Mouse (Mus musculus) thymus, adult 2 months (tissue): ENCODE data around the gene Pla2g4a.

Source experiments
- CTCF ChIP-seq: fragments of 200-500 bp; IDR thresholded peaks from 2 replicates; pipeline ENCODE4 v1.5.1; 2012; ENCODE audit warnings: mild to moderate bottlenecking, control low read depth, low read length, moderate library complexity, borderline replicate concordance; ENCODE audit not compliant: control insufficient read depth, poor library complexity, insufficient read depth; ENCODE audit errors: extremely low read depth
- POLR2A ChIP-seq: fragments of 200-500 bp; IDR thresholded peaks from 2 replicates; pipeline ENCODE4 v1.6.1; 2012; ENCODE audit warnings: mild to moderate bottlenecking, low read length, control low read depth, moderate library complexity; ENCODE audit not compliant: control insufficient read depth, poor library complexity, insufficient read depth; ENCODE audit errors: extremely low read depth

DNA sequence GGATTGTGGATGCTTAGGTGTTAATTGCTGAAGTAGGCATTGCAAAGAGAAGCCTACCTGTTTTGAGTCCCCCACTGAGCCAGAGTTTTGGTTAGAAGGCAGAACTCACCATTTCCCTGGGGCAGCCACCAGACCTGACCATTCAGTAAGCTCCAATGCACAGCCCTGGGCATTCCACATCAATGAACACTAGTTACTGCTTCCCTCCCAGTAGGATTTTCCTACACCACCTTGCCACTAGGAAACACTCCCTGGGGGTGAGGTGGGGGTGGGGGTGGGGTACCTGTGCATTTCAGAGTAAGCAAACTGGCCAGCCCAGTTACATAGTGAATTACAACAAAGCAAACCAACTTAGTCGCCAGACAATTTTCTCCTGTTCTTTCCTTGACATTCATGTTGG is 10.8 kb downstream of the Pla2g4a start:
- TF ChIP-seq CTCF, result no peak
- TF ChIP-seq POLR2A, result no peak
